Mouse (Mus musculus): ENCODE measurements at regions not wholly inside any gene's neighbourhood (a gene's known extent, or its start where the extent isn't known, plus 50 kb on each side); places are given as distances from the start of the nearest gene placed in this dataset.

DNA sequence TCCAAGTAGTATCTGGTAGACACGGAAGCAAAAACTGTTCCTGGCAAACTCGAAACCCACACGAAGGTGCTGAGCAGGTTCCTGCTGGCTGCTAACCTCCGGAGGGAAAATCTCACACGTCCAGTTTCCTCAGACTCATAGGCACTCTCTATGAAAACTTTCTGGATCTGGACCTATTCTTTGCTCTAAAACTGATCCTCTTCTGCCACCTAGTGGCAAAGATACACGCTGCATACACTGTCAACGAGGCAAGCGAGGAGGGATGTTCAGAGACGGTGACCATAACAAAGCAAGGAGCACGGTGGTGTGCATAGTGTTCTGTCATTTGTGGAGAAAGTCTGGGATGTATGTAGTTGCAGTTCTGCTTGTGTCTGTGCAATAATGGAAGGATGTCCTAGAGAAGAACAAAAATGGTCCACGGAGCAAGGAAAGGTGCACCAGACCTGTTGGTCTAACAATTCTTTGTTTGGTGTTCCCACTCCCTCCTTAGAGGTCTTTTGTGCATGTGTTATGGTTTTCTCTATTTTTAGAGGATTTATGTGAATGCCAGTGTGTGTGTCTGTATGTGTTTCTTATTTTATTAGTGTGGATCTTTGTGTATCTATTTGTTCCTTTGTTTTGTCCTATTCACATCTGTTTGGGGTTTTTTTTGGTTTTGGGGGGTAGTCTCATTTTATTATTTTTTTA is 57.0 kb upstream of the Siglech start:
- DNase-seq = peak; percentile 27 to 62
